Mouse (Mus musculus) brain, embryonic 18.5 days (tissue): Measurements from ENCODE around the gene Susd1.

Source experiments
- DNase-seq: peaks from one replicate; pipeline ENCODE4 v3.0.0-alpha.2; 2012; ENCODE audit warnings: low read depth, low spot score

Susd1 gene

GRCm38 (mm10) chr4:59381007-59381743 is 57.3 kb downstream of the Susd1 start:
- DNase-seq, result no peak

GRCm38 (mm10) chr4:59380478-59380877 is 58.0 kb downstream of the Susd1 start:
- DNase-seq, result no peak

GRCm38 (mm10) chr4:59379876-59380275 is 58.6 kb downstream of the Susd1 start:
- DNase-seq, result no peak

GRCm38 (mm10) chr4:59378631-59379030 is 59.8 kb downstream of the Susd1 start:
- no peak for DNase-seq

- no peak for DNase-seq
These were observed 64.0 kb downstream of the Susd1 start for GRCm38 (mm10) chr4:59374271-59374938.

- DNase-seq, result no peak
These were observed 65.8 kb downstream of the Susd1 start for GRCm38 (mm10) chr4:59372546-59373157.

GRCm38 (mm10) chr4:59371910-59372309 is 66.5 kb downstream of the Susd1 start:
- DNase-seq, result no peak

GRCm38 (mm10) chr4:59369941-59370340 is 68.5 kb downstream of the Susd1 start:
- no peak for DNase-seq

- DNase-seq, result no peak
These were observed 70.3 kb downstream of the Susd1 start for GRCm38 (mm10) chr4:59368118-59368517.

GRCm38 (mm10) chr4:59366206-59366605 is 72.2 kb downstream of the Susd1 start:
- no peak for DNase-seq

- no peak for DNase-seq
These were observed 72.9 kb downstream of the Susd1 start for GRCm38 (mm10) chr4:59365571-59365970.

GRCm38 (mm10) chr4:59364229-59365173 is 73.9 kb downstream of the Susd1 start:
- DNase-seq, result no peak

- no peak for DNase-seq
These were observed 75.4 kb downstream of the Susd1 start for GRCm38 (mm10) chr4:59363041-59363440.

GRCm38 (mm10) chr4:59360704-59361103 is 77.7 kb downstream of the Susd1 start:
- no peak for DNase-seq

GRCm38 (mm10) chr4:59359921-59360320 is 78.5 kb downstream of the Susd1 start:
- no peak for DNase-seq

- no peak for DNase-seq
These were observed 79.5 kb downstream of the Susd1 start for GRCm38 (mm10) chr4:59358960-59359359.

- DNase-seq, result no peak
These were observed 83.0 kb downstream of the Susd1 start for GRCm38 (mm10) chr4:59355421-59355820.

GRCm38 (mm10) chr4:59354666-59355065 is 83.8 kb downstream of the Susd1 start:
- no peak for DNase-seq

GRCm38 (mm10) chr4:59351938-59352337 is 86.5 kb downstream of the Susd1 start:
- no peak for DNase-seq

GRCm38 (mm10) chr4:59350354-59350753 is 88.1 kb downstream of the Susd1 start:
- DNase-seq, result no peak

- no peak for DNase-seq
These were observed 88.8 kb downstream of the Susd1 start for GRCm38 (mm10) chr4:59349425-59350185.
